Mouse (Mus musculus) intestine, embryonic 14.5 days (tissue): Measurements from ENCODE around the gene Wasf2. TPM values are rescaled to one million over a fixed set of nuclear protein-coding genes. Genes with fewer than 3 reads are reported as not detected.

Experiments
- ATAC-seq: fragments of 200-750 bp; cut with Nextera tagmentation; replicated peaks from 2 replicates; pipeline ENCODE4 v1.8.0; 2017; ENCODE audit warnings: low read depth, moderate number of reproducible peaks, moderate TSS enrichment, moderate library complexity; ENCODE audit not compliant: low FRiP score, low TSS enrichment
- DNase-seq: peaks from one replicate; pipeline ENCODE4 v3.0.0-alpha.2; 2018; ENCODE audit warnings: low spot score
- H3K27ac ChIP-seq: fragments of 300-500 bp; sonication (generic); 2 replicates; pipeline ENCODE4 v1.5.1; 2014; ENCODE audit warnings: low read depth, mild to moderate bottlenecking, control low read depth
- H3K27me3 ChIP-seq: fragments of 300-500 bp; sonication (generic); replicated peaks from 2 replicates; pipeline ENCODE4 v1.6.1; 2014; ENCODE audit warnings: low read length, control low read depth; ENCODE audit not compliant: control insufficient read depth, insufficient read depth
- H3K36me3 ChIP-seq: fragments of 300-500 bp; sonication (generic); 2 replicates; pipeline ENCODE4 v1.6.1; 2014; ENCODE audit warnings: low read length, control low read depth; ENCODE audit not compliant: control insufficient read depth, insufficient read depth
- H3K4me1 ChIP-seq: fragments of 300-500 bp; sonication (generic); replicated peaks from 2 replicates; pipeline ENCODE4 v1.6.1; 2014; ENCODE audit warnings: low read length, control low read depth, mixed read lengths; ENCODE audit not compliant: control insufficient read depth, insufficient read depth
- H3K4me2 ChIP-seq: fragments of 300-500 bp; sonication (generic); 2 replicates; pipeline ENCODE4 v1.6.1; 2014; ENCODE audit warnings: low read length
- H3K4me3 ChIP-seq: fragments of 300-500 bp; sonication (generic); 2 replicates; pipeline ENCODE4 v1.5.1; 2014; ENCODE audit warnings: low read depth, low read length, control low read depth, mixed read lengths
- H3K9ac ChIP-seq: fragments of 300-500 bp; sonication (generic); 2 replicates; pipeline ENCODE4 v1.6.1; 2014; ENCODE audit warnings: mild to moderate bottlenecking, low read length
- H3K9me3 ChIP-seq: fragments of 300-500 bp; sonication (generic); 2 replicates; pipeline ENCODE4 v1.6.1; 2016; ENCODE audit warnings: low read length, control low read depth; ENCODE audit not compliant: control insufficient read depth
- WGBS: fragments of 180-500 bp; shearing (Covaris S2); extraction: QIAGEN DNeasy Blood & Tissue Kit; methylation state at CpG from one replicate; pipeline ENCODE4 v1.1.7; 2014; 5-methylcytosine and 5-hydroxymethylcytosine counted together
- polyA plus RNA-seq: library from polyadenylated mRNA; unstranded; fragments of >200 nt; fragmentation: Nextera tagmentation; extraction: Ambion mirVana; gene quantifications from 2 replicates; pipeline ENCODE4 v1.2.1, GENCODE M21; 2014

The Wasf2 gene
- polyA plus RNA-seq, 1 experiment from 2014 or later = 79.6 TPM

DNA sequence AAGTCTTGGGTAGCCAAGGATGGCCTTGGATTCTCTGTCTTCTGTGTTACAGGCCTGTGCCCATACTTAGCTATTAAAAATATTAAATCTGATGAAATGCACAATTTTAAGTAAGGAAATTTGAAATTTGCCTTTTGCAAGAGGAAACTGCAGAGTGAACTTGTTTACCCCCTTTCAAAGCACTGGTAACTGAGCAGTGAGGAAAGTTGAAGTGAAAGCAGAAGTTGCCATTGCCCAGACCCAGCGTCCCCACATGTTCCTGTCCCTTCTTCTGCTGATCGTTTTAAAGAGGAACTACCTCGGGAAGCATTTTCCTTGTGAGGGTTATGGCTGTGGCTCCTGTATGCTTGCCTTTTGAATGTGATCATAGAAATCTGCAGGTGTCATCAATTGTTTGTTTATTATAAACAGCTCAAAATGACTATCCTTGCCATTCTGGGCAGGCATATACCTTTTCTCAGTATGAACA is 39.8 kb downstream of the Wasf2 start:
- no peak for ATAC-seq

DNA sequence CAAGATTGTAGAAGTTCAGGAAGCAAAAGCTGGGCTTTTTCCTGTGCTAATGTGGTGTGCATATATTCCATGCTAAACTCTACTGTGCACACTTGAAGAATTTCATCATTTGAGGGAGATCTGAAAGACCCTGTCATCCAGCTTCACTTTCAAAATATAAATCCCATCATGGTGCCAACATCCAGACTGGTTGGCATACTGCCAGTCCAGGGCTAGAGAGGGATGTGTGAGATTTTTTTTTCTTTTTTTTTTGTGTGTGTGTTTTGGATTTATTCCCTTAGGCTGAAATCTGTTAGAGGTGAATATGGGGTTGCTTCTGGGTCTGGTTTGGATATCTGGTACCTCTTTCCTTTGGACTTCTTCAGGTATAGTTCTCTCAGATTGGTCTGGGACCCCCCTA is 40.3 kb downstream of the Wasf2 start:
- peaks cover 12% of the 10 kb centered on the region for H3K36me3 ChIP-seq
- no peaks in the 10 kb centered on the region for H3K9me3 ChIP-seq
- no peak overlapping the region for H3K9ac ChIP-seq
- DNase-seq (no peak), ATAC-seq (no peak)
- H3K27me3 ChIP-seq = no peaks in the 10 kb centered on the region
- no peak overlapping the region for H3K27ac ChIP-seq
- peaks cover 42% of the 10 kb centered on the region for H3K4me1 ChIP-seq
- no peak overlapping the region for H3K4me2 ChIP-seq
- no peak overlapping the region for H3K4me3 ChIP-seq

More for the DNA sequence above, 39.8 kb downstream of the Wasf2 start:
- no peak overlapping the region for H3K4me3 ChIP-seq
- 73% methylated on average over 3 of the region's 3 CpGs for WGBS
- H3K9me3 ChIP-seq = no peaks in the 10 kb centered on the region
- H3K4me2 ChIP-seq = no peak overlapping the region
- DNase-seq = no peak
- H3K9ac ChIP-seq = no peak overlapping the region
- peak overlapping the region; percentile 36; the same call in 1 of the 2 replicates for H3K27ac ChIP-seq
- H3K27me3 ChIP-seq = no peaks in the 10 kb centered on the region
- peaks cover 15% of the 10 kb centered on the region for H3K36me3 ChIP-seq
- H3K4me1 ChIP-seq = peaks cover 37% of the 10 kb centered on the region

DNA sequence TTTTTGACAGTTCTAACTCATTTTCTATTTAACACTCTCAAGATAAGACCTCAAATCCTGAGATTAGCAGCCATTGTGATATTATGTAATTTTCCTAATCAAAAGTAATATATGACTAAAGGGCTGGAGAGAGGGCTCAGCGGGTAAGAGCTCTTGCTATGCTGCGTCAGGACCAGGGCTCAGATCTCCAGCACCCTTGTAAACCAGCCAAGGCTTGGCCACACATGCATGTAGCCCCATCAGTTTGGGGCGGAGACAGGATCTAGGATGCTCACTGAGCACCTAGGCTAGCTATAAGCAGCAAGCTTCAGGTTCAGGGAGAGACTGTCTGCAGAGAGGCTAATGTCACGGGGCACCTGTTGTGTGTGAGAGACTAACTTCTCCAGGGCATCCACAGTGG is 42.1 kb downstream of the Wasf2 start:
- WGBS = 90% methylated on average over 4 of the region's 4 CpGs
- H3K36me3 ChIP-seq = peaks cover 6% of the 10 kb centered on the region
- peaks cover 57% of the 10 kb centered on the region for H3K4me1 ChIP-seq
- no peak overlapping the region for H3K27ac ChIP-seq
- ATAC-seq = no peak
- no peak overlapping the region for H3K4me3 ChIP-seq
- no peaks in the 10 kb centered on the region for H3K27me3 ChIP-seq
- H3K4me2 ChIP-seq = no peak overlapping the region
- no peak for DNase-seq
- H3K9me3 ChIP-seq = no peaks in the 10 kb centered on the region
- no peak overlapping the region for H3K9ac ChIP-seq

DNA sequence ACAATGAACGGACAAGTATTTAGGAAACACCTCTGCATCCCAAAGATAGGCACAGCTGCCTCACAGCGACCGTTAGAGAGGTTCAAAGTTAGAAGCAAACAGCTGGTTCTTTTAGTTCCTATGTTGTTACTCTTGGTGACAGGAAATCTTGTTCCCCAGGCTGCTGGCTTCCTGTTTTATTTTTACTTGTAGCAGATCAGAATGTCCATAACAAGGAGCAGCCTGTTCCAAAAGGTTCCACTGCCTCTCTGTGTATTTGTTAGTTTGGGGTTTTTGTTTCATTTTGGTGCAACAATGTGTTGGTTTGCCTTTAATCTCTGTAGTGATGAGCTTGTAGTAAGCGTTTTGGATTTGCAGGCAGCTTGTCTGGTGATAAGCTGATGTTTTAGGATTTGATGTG is 44.1 kb downstream of the Wasf2 start:
- Histone ChIP-seq H3K27me3 (no peaks in the 10 kb centered on the region), H3K9me3 (no peaks in the 10 kb centered on the region), H3K4me2 (peak overlapping the region; percentile 37), H3K4me1 (peaks cover 53% of the 10 kb centered on the region), H3K9ac (no peak overlapping the region), H3K27ac (peak overlapping the region; percentile 81), H3K36me3 (peaks cover 25% of the 10 kb centered on the region), H3K4me3 (0 out of 2 replicates have a peak overlapping the region, but pooled peaks have one; percentile 6)
- ATAC-seq = no peak
- no peak for DNase-seq
- 37% methylated on average over 4 of the region's 4 CpGs for WGBS

DNA sequence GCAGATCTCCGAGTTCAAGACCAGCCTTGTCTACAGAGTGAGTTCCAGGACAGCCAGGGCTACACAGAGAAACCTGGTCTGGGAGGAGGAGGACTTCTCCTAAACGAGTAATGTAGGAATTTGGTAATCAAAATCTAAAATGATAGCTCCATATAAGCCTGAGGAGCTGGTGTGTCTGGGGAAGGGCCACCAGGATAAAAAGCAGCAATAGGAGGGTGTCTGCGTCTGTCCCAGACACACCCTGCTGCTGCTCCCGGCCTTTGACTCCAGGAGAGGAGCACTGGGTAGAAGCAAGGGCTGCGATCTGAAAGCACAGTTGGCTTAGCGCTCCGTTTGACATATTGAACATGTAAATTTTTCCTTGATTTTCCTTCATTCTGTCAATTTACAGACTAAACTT is 45.0 kb downstream of the Wasf2 start:
- Histone ChIP-seq H3K9ac (no peak overlapping the region), H3K27ac (peak overlapping the region; percentile 57; the same call in 1 of the 2 replicates), H3K36me3 (peaks cover 30% of the 10 kb centered on the region), H3K27me3 (no peaks in the 10 kb centered on the region), H3K4me2 (no peak overlapping the region), H3K9me3 (no peaks in the 10 kb centered on the region), H3K4me1 (peaks cover 45% of the 10 kb centered on the region), H3K4me3 (no peak overlapping the region)
- 59% methylated on average over 7 of the region's 7 CpGs for WGBS
- DNase-seq = no peak
- ATAC-seq = no peak

DNA sequence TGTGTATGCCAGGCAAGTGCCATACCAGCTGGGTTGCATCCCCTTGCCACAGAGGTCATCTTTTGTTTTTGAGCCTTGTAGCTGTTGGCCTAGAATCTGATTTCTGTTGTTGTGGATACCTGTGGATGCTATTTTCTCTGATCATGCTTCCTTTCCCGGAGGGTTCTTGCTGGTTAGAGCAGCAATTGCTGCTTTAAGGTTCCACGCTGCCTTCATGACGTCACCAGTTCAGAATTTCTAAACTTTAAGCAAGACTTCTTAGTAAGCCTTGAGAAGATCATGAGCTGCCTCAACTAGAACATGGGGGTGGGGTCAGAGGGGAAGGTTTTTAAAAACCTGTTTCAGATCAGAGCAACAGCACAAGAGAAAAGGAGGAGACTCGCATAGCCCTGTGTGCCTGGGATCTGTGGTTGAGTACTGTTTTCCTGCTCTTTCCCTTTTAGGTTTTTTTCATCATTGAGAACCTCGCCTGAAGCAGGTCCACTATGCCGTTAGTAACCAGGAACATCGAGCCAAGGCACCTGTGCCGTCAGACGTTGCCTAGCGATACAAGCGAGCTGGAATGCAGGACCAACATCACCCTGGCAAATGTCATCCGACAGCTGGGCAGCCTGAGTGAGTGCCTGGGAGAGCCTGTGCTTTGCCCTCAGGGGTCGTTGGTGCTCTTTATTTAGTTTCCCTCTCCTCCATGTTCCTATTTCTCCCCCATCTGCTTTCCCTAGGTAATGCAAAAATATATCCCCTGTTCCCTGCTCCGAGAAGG is 45.9 kb downstream of the Wasf2 start:
- H3K4me2 ChIP-seq = no peak overlapping the region
- H3K36me3 ChIP-seq = peaks cover 39% of the 10 kb centered on the region
- ATAC-seq = no peak
- DNase-seq = no peak
- H3K9me3 ChIP-seq = no peaks in the 10 kb centered on the region
- no peak overlapping the region for H3K4me3 ChIP-seq
- WGBS = 31% methylated on average over 14 of the region's 14 CpGs
- no peak overlapping the region for H3K9ac ChIP-seq
- H3K27ac ChIP-seq = peak overlapping the region; percentile 57
- peaks cover 40% of the 10 kb centered on the region for H3K4me1 ChIP-seq
- H3K27me3 ChIP-seq = no peaks in the 10 kb centered on the region

DNA sequence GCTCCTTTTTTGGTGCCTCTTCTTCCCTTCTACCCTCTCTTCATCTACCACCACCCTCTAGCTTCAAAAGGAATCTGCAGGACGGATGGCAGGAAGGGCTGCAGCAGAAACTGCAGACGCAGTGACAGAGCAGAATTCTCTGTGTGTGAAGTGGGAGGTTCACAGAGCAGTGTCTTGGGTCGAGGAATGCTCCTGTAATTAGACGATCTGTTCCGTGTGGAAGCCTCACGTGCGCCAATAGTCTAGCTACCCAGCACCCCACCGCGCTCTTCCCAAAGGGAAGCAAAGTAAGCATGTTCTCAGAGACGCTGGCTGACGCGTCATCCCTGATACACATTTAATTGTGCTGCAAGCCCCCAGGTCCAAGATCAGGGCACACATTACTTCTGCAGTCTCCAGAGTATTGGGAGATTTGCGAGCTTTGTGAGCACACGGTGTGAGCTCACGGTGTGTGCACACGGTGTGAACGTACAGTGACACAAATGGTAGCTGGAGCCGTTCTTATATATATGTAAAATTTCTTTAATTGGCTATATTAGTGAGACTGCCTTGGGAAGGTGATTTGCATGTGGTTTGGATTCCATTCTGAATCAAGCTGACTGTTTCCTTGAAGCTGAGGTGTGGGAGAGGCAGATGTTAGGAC is 46.6 kb downstream of the Wasf2 start:
- H3K36me3 ChIP-seq = peaks cover 45% of the 10 kb centered on the region
- H3K9ac ChIP-seq = no peak overlapping the region
- H3K27ac ChIP-seq = peak overlapping the region; percentile 57; the same call in 1 of the 2 replicates
- no peak for DNase-seq
- no peak overlapping the region for H3K4me3 ChIP-seq
- H3K4me2 ChIP-seq = no peak overlapping the region
- ATAC-seq = no peak
- H3K9me3 ChIP-seq = no peaks in the 10 kb centered on the region
- peaks cover 37% of the 10 kb centered on the region for H3K4me1 ChIP-seq
- 73% methylated on average over 18 of the region's 18 CpGs for WGBS
- no peaks in the 10 kb centered on the region for H3K27me3 ChIP-seq

DNA sequence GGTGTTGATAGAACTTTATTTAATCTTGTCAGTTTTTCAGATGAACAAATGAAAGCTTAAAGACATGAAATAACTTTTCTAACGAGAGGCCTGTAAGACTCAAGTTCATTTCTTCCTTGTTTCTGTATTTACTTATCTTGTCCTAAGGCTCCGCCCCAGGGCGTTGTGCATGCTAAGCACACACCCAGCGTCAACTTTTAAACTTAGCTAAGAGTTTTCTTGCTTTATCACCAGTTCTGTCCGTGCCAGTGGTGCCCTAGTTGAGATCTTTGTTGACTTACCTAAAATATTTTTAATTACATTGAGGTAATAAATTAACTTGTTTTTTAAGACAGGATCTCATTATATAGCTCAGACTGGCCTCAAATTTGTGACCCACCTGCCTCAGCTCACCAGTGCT is 48.0 kb downstream of the Wasf2 start:
- no peak overlapping the region for H3K27ac ChIP-seq
- DNase-seq (no peak), ATAC-seq (no peak)
- H3K9ac ChIP-seq = no peak overlapping the region
- 80% methylated on average over 5 of the region's 5 CpGs for WGBS
- peaks cover 56% of the 10 kb centered on the region for H3K36me3 ChIP-seq
- no peak overlapping the region for H3K4me3 ChIP-seq
- H3K4me1 ChIP-seq = peaks cover 36% of the 10 kb centered on the region
- H3K4me2 ChIP-seq = no peak overlapping the region
- no peaks in the 10 kb centered on the region for H3K27me3 ChIP-seq
- H3K9me3 ChIP-seq = no peaks in the 10 kb centered on the region
